Mouse (Mus musculus) brain, embryonic 14.5 days (tissue): ENCODE results near the gene Gm49027.

Experiments used
- CTCF ChIP-seq: fragments of 200-500 bp; IDR thresholded peaks from 2 replicates; pipeline ENCODE4 v1.5.1; 2012; ENCODE audit warnings: inconsistent platforms, mild to moderate bottlenecking, moderate library complexity, borderline replicate concordance; ENCODE audit not compliant: insufficient read depth, insufficient read length; ENCODE audit errors: extremely low read depth
- POLR2A ChIP-seq: fragments of 200-500 bp; IDR thresholded peaks from 2 replicates; pipeline ENCODE4 v1.6.1; 2012; ENCODE audit warnings: mild to moderate bottlenecking, inconsistent platforms, borderline replicate concordance; ENCODE audit not compliant: poor library complexity, insufficient read depth, insufficient read length, severe bottlenecking; ENCODE audit errors: extremely low read depth

DNA sequence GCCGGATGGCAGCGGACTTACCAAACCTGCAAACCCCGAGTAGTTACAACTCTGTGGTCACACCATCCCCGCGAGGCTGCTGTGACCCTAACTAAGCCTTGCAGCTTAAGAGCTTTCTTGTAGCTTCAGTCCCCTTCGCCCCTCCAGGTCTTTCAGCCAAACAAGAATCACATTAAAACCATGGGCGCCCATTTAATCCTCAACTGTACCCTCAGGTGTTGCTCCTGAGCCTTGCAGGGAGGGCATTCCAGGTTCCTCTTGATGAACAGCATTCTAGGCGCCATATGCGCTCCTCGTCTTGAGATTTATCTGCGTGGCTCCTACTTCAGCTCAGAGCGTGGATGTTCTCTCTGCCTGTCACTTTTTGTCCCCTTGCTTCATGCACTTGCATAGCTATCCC is 16.4 kb downstream of the Gm49027 start:
- TF ChIP-seq POLR2A (no peak), CTCF (no peak)
